Comparison of ENCODE assay signal across 12 mouse cellular contexts in the genomic region with DNA sequence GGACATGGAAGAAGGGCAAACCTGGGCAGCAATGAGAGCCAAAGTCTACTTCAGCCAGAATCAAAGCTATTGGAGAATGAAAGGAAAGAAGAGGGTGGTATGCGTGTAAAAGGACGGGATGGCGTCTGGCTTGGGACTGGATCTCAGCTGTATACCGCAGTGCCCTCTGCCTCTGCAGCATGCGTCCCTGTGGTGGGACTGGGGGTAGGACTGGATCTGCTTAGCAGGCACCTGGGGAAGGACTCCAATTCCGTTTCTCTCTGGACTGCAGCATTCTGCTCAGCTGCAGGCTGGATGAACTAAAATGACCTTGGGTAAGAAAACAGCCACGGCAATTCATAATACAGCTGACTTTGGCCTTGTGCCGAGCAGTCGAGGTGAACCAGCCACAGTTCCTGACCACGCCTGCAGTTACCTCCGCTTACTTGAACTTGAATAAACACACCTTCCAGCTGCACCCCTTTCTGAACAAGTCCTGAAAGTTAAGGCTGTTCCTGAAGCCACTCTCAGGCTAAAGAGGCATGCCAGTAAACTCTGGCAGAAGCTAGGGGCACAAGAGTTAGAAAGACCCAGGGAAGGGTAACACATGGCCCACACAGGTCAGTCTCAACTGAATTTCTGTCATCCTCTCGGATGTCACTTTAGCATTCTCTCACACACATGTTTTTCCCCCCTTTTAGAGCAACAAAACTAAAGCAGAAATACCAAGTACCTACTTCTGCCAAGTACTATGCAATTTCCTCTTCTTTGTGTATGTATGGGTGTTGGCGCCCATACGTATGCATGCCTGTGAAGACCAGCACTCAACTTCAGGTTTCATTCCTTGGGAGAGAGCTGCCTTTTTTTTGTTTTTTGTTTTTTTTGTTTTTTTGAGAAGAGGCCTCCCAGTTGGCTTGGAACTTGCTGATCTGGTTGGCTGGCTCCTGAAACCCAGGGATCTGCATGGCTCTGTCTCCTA.
A peak's percentile ranks its signal among the peaks of the same experiment; 100 is the strongest.
DNase-seq lines count a peak whose midpoint lies in the region; ATAC-seq lines count a peak whose summit lies in the region.
"Had no signal": no experiment of that assay in that cellular context is flagged by ENCODE, and none has a peak within 500 bp of the region (broad histone marks: within the 10 kb centered on the region; RNA-seq: fewer than 3 reads in every experiment).

No protein-coding gene starts in this region.

- H3K9me3 ChIP-seq in intestine, embryonic 14.5 days (ENCODE audit: control insufficient read depth, low read length) = no peaks in the 10 kb centered on the region
- no peaks in the 10 kb centered on the region for H3K9me3 ChIP-seq in lung, embryonic 15.5 days
- H3K9me3 ChIP-seq: hindbrain, embryonic 10.5 days; midbrain, embryonic 12.5 days had no signal

- no peak overlapping the region for H3K4me2 ChIP-seq in intestine, embryonic 14.5 days (ENCODE audit: low read length)
- H3K4me2 ChIP-seq in lung, embryonic 15.5 days = peak overlapping the region; percentile 38
- H3K4me2 ChIP-seq: midbrain, embryonic 12.5 days had no signal

- no peak overlapping the region for H3K27ac ChIP-seq in intestine, embryonic 14.5 days (ENCODE audit: low read depth)
- H3K27ac ChIP-seq in lung, embryonic 15.5 days = peak overlapping the region; percentile 77
- H3K27ac ChIP-seq: hindbrain, embryonic 10.5 days; midbrain, embryonic 12.5 days had no signal

- H3K4me1 ChIP-seq in intestine, embryonic 14.5 days (replicated peaks; ENCODE audit: control insufficient read depth, insufficient read depth, low read length) = 0 out of 2 replicates have a peak, but pooled peaks cover 6% of the 10 kb centered on the region
- H3K4me1 ChIP-seq in lung, embryonic 15.5 days = peaks cover 15% of the 10 kb centered on the region
- H3K4me1 ChIP-seq: hindbrain, embryonic 10.5 days; midbrain, embryonic 12.5 days had no signal

- H3K36me3 ChIP-seq in intestine, embryonic 14.5 days (ENCODE audit: control insufficient read depth, insufficient read depth, low read length) = no peaks in the 10 kb centered on the region
- no peaks in the 10 kb centered on the region for H3K36me3 ChIP-seq in lung, embryonic 15.5 days
- H3K36me3 ChIP-seq: hindbrain, embryonic 10.5 days; midbrain, embryonic 12.5 days had no signal

- DNase-seq in 416B (ENCODE audit: low read depth) = peak; percentile 29
- DNase-seq in adrenal gland, adult (ENCODE audit: inconsistent age in 2 of 2, low spot score in 1 of 2) = peak; percentile 84 to 93
- DNase-seq in intestine, embryonic 14.5 days (ENCODE audit: low spot score) = peak; percentile 58
- DNase-seq in embryo, embryonic 9.5 days (ENCODE audit: extremely low spot score) = no peak
- no peak for DNase-seq in spleen, postnatal 4 days (ENCODE audit: low spot score in 2 of 2)
- DNase-seq: embryo, embryonic 11 days had no signal

- H3K27me3 ChIP-seq in intestine, embryonic 14.5 days (replicated peaks; ENCODE audit: control insufficient read depth, insufficient read depth, low read length) = no peaks in the 10 kb centered on the region
- no peaks in the 10 kb centered on the region for H3K27me3 ChIP-seq in lung, embryonic 15.5 days
- H3K27me3 ChIP-seq: midbrain, embryonic 12.5 days; Patski had no signal

- ATAC-seq in intestine, embryonic 14.5 days (replicated peaks; ENCODE audit: low FRiP score, low TSS enrichment, low read depth) = peak; percentile 55; the same call in 1 of the 2 replicates
- ATAC-seq in lung, embryonic 15.5 days (ENCODE audit: borderline replicate concordance, extremely low read depth, low FRiP score, low TSS enrichment) = peak; percentile 79
- no peak for ATAC-seq in cerebellum, adult (ENCODE audit: insufficient number of reproducible peaks, low FRiP score, low TSS enrichment)
- ATAC-seq in megakaryocyte-erythroid progenitor cell, adult 5-6 weeks (replicated peaks; ENCODE audit: low FRiP score, low TSS enrichment, poor library complexity, severe bottlenecking) = no peak
- ATAC-seq: Patski had no signal

- 56% methylated on average over 14 of the region's 14 CpGs for WGBS in intestine, embryonic 14.5 days
- 49% methylated on average over 14 of the region's 14 CpGs for WGBS in lung, embryonic 15.5 days

- H3K4me3 ChIP-seq in intestine, embryonic 14.5 days (ENCODE audit: low read depth, low read length) = no peak overlapping the region
- H3K4me3 ChIP-seq in lung, embryonic 15.5 days = no peak overlapping the region
- H3K4me3 ChIP-seq: hindbrain, embryonic 10.5 days; midbrain, embryonic 12.5 days had no signal

- no peak overlapping the region for H3K9ac ChIP-seq in intestine, embryonic 14.5 days (ENCODE audit: low read length)
- no peak overlapping the region for H3K9ac ChIP-seq in lung, embryonic 15.5 days
- H3K9ac ChIP-seq: midbrain, embryonic 12.5 days had no signal

Comparison
In these comparisons a context has a peak if more than half of its experiments do, and no peak if none do; other contexts are left out.
1. DNase-seq: peak in 416B (single experiment), adrenal gland, adult (2 of 2) and intestine, embryonic 14.5 days (single experiment); none in embryo, embryonic 9.5 days (single experiment) and spleen, postnatal 4 days (0 of 2).
2. ATAC-seq: peak in intestine, embryonic 14.5 days (single experiment) and lung, embryonic 15.5 days (single experiment); none in cerebellum, adult (single experiment) and megakaryocyte-erythroid progenitor cell, adult 5-6 weeks (single experiment).